Mouse (Mus musculus): Measurements from ENCODE around the gene Nr6a1. TPM values are rescaled to one million over a fixed set of nuclear protein-coding genes. Genes with fewer than 3 reads are reported as not detected.

Nr6a1 gene
- total RNA-seq, 1 experiment from 2014 or later: 9.5 TPM

DNA sequence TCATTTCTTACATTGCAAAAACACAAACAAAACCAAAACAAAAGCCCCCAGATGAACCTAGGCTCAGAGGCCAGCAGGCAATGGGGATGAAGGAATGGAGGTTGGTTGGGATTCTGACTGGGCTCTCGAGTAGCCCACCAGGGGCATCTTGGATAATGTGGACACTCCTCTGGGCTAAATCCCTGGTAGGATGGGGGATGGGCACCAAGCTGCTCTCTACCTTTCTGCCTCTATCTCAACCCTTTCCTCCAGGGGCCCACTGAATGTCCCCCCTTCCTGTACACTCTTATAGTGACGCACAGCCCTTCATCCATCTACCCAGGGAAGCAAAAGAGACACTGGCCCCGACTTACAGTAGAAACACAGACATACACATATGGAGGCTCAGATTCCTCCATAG lies 213.9 kb downstream of the Nr6a1 start:
- no peak for DNase-seq

DNA sequence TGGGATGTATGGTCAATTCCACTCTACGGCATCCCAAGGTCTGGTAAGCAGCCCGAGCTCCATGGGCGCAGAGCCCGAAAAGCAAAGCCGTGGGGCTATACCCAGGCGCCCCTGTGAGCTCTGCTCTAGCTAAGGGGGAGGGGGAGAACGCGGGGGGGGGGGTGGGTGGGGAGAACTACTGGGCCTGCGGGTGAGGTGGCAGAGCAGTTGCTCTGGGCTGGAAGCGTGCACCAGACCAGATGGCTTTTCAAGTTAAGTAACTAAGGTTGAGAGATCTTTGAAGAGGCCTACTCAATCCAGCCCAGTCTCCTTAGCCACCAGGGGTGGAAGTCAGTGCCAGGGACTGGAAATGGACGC lies 214.7 kb downstream of the Nr6a1 start:
- no peak for DNase-seq

DNA sequence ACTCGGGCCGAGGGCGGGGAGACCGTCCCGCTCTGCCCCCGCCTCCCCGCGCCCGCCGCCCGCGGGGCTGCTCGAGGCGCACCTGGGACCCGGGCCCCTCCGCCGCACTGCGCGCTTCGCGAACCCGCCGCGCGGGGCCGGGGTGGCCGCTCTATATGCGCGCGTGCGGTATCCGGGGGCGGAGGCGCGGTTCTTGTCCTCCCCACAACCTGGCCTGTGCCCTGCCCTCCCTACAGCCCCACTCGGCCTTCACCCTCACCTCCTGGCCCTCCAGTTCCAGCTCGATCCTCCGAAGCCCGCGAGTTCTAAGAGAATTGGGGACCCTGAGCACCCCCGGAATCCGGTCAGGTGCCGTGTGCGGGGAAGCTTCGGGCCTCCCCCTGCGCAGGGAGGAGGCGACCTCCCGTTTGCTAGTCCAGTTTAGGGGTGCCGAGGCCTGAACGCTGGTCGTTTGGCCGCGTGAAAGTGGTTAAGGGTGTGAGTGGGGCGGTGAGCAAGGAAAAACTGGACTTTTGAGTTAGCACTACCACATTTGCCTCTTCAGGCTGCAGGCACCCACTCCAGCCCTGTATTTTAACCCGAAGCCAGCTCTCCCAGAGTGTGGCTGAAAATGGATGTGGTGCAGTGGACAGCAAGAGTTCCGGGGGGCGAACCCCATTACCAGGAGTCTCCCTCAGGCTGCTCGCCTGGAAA lies 215.3 kb downstream of the Nr6a1 start:
- no peak for DNase-seq

DNA sequence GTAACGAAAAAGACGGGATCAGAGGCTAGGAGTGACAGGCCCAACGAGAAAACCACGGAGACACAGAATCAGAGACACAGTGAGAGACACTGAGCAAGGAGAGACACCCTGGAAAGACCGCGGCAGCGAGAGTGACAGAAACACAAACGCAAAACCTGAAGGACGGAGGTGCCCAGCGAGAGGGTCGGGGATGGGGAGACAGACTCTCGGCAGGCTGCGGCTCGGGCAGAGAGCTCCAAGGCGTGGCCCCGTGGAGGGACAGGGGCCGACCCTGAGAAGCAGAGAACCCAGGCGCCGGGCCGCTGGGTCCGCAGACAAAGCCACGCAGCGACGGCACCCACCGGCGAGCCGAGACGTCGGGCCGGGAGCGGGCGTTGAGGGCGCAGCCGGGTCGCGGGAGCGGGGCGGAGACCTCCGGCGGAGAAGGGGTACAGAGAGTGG lies 216.0 kb downstream of the Nr6a1 start:
- DNase-seq: no peak

DNA sequence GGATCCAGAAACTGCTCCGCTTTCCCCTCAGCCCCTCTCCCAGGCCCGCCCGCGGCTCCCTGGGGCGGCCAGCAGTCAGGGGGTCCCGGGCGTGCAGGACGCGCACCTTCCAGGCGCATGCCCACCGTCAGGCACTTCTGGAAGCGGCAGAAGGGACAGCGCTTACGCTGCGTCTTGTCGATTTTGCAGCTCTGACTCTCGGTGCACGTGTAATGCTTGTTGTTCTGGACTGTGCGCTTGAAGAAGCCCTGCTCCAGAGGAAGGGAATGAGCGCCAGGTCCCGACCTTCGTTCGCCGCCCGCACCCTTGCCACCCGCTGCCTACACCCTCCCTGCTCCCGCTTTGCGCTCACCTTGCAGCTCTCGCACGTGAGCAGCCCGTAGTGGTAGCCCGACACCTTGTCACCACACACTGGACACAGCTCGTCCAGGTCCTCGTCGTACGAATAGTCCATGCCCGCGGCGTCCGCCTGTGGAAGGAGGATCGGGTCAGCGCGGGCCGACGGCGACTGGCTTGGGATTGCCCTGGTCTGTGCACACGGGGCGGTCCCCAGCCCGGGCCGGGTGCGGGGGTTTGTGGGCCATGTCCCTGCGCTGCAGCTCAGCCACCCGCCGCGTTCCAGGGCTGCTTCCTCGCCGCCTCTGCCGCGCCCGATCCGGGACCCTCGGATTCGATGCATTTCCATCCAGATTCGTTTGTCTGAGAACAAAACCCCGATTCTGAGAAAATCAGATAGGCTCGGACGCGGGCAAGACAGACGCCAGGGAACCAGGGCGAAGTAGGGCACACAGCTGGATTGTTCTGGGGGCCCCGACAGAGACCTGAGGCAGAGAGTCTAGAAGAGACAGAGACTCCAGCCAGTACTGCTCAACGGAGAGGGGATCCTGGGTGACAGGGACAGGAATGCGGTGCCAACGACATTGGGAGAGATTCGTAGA lies 216.9 kb downstream of the Nr6a1 start:
- no peak for DNase-seq

DNA sequence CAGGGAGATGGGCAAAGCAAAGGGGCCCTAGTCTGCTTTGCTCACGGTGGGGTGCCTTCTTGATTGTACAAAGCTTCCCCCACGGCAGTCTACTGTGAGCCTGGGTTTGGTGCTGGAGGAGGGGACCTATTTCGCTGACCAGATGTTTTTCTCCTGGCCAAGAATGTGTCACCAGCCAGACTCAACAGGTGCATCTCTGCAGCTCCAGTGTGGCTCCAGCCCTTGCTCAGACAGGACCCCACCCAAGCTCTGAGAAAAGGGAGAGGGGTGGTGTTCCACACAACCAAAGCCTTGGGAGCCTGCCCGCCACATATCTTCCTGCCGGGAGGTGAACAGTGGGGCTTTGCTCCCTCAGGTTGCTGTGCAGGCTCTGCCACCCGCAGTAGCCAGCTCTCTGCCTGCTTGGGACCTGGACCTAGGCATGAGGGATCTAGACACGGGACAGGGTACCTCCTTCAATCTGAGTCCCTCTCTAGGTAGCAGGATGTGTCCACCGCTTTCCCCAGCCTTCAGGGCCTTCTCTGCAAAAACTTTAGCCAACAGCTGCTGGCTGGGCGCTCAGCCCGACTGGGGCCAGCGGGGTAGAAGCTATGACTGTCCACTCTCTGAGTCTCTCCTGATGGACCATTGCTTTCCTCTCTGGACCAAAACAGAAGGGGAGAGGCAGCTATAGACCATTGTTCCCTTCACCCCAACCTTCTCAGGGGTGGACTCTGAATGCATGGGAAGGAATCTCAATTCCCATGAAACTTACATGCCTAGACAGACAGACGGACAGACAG lies 218.4 kb downstream of the Nr6a1 start:
- no peak for DNase-seq

DNA sequence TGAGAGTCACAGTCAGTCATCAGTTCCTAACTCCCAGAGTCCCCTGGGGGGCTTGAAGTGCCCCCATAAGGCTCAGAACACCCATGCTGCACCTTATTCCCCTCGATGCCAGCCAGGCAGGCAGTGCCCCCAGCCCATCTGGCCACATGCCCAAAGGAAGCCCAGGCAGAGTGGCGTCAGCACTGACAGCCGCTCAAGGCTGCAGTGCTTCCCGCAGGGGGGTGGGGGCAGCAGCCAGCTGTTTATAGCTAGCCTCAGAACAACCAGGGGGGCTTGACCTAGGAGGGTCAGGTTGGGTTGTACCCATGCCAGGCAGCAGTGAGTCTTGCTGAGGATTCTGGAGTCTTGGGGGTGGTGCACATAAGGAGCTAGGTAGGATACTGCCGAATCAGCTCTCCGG lies 220.8 kb downstream of the Nr6a1 start:
- DNase-seq: peak; percentile 73

DNA sequence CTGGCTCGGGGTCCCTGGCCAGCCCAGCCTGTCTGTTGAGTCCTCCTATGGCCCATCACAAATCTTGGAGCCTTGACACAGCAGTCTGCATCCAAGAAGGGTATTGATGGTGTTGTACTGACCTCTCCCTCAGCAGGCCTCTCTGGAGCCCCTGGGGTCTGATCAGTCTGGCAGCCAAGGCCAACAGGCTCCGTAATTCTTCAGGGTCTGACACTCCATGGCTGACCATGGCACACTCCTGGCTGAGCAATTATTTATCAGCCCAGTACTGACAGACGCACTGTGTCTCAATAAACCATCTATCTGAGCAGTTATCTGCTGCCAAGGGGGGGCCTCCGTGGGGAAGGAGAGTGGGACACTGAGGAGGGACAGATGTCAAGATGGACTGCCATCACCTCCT lies 222.5 kb downstream of the Nr6a1 start:
- no peak for DNase-seq

DNA sequence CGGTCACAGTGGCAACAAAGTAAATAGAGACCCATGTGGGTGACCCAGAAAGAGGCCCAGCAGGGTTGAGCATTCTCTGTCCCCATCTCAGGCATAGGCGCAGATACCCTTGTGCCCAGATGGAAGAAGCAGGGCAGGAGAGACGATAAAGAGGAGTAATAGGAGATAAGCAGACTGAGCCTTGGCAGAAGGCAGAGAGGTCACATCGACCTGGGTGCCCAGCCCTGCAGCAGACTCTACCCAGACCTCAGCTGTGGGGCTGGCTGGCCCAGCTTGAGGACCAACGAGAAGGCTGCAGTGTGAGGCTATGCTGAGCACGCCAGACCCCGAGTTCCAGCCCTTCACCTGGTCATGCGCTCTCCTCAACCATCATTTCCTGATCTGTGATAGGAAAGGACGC lies 223.2 kb downstream of the Nr6a1 start:
- no peak for DNase-seq

DNA sequence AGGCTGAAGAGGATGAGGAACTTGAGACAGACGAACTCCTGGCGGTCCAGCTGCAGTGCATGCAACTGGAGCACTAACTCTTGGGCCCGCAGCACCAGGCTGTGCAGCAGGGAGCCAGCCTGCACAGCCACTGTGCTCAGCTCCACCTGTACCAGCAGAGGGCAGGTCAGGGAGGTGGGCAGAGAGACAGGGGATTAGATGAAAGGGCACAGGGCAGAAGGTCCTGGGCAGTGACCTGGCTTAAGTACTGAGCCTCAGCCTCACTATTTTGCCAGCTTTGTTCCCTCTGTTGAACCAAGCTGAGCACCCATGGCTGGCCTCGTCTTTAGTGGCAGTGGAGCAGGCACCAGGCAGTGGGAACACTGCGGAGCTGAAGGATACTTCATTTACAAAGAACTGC lies 227.3 kb downstream of the Nr6a1 start:
- no peak for DNase-seq

DNA sequence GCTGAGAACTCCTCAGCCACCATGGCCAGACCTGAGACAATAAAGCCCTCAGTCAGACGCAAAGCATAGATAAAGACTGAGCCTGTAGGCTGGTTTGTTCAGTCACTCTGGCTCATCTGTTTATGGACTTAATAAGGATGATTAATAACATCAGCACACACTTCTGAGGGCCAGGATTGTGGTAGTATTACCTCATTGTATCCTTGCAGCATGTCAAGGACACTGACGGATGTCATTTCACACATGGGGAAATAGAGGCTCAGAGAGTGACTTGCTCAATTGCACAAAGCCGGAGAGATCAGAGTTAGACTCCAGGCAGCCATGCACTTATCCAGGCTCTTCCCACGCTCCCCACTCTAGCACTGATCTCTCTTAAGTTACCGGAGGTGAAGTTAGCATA lies 228.9 kb downstream of the Nr6a1 start:
- no peak for DNase-seq

DNA sequence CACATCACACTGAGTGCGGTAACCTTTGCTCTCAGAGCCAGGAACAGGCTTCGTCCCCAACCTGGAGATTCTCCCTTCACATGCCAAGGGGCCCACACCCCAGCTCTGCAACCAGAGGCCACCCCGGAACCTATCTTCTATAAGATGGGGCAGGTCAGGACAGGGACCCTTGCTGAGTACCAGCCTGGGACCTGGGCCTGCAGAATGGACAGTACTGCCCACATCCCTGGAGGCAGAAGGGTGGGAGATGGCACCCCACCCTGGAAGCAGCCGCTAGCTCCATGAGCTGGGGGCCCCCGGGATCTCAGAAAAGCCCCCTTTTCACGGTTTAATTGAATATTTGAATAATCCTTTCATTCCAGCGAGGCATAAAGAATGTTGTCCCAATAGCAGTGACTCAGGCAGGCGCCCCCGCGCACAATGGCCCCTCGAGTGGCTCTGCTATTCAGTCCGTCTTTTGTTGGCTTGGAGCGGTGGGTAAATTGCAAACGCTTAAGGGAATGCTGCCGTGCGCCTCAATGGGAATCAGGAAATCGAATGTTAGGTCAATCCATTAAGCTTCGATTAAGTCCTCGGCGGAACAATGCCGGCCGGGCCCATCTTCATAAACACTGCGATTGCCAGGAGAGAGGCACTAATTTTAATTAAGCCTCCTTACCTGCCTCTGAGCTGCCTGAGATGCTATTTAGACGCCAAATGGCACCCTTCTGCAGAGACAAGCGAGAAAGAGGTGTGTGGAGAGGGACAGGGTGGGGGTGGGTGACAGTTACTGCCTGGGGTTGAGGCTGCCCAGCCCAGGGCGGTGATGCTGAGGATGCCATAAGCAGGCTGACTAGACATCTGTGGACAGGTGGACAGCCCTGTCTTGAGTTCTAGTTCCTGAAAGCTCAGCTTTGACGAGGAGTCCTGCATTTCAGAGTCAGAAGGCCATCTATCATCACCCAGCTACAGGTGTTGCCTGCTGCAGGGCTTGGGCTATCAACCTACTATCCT lies 230.1 kb downstream of the Nr6a1 start:
- DNase-seq: no peak

DNA sequence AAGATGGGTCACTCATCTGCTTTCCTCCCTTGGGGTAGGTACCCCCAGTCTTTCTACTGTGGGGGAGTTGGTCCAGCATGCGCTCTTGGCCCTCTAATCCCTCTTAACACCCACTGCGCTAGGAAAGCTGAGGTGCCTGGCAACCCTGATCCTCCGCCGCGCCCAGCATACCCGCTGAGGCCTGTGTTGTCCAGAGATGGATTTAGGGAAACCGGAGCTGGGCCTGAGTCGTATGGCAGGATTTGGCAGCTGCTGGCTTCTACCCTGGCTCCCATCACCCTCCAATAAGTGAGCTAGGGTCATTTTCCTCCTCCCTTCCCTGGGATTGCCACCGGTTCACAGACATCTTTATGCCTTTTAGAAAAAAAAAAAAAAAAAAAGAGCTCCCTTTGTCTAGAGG lies 231.7 kb downstream of the Nr6a1 start:
- no peak for DNase-seq

DNA sequence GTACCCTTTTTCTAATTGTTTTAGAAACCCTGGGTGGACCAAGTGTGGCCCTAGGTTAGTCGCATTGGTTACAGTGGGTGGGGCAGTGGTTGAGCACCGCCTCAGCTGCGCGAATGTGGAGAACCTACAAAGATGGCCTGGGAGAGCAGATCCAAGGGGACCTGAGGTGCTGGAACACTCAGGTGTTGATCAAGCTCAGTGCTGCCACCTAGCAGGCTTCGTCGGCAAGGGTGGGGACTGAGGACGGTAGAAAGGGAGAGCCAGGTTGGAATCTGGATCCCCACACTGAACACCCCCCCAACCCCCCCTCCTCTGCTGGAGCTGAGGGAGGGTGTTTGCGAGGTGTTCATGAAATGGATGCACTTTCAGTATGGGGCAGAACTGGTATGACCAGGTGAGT lies 235.9 kb downstream of the Nr6a1 start:
- peak; percentile 62 for DNase-seq

DNA sequence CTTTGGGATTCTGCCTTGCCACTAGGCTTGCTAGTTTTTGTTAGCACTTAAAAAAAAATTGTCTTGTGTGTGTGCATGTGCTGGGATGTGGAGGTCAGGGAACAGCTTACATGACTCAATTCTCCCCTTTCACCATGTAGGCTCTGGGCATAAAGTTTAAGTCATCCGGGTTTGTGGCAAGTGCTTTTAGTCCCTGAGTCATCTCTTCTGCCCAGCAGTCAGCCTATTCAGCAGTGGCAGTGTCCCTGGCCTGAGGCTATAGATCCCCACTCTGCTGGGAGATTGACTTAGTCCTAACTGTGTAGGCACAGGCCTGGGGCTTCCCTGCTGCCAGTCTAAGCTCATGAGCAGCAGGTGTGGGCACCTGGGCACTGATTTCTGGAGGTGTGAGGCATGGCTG lies 237.6 kb downstream of the Nr6a1 start:
- no peak for DNase-seq

DNA sequence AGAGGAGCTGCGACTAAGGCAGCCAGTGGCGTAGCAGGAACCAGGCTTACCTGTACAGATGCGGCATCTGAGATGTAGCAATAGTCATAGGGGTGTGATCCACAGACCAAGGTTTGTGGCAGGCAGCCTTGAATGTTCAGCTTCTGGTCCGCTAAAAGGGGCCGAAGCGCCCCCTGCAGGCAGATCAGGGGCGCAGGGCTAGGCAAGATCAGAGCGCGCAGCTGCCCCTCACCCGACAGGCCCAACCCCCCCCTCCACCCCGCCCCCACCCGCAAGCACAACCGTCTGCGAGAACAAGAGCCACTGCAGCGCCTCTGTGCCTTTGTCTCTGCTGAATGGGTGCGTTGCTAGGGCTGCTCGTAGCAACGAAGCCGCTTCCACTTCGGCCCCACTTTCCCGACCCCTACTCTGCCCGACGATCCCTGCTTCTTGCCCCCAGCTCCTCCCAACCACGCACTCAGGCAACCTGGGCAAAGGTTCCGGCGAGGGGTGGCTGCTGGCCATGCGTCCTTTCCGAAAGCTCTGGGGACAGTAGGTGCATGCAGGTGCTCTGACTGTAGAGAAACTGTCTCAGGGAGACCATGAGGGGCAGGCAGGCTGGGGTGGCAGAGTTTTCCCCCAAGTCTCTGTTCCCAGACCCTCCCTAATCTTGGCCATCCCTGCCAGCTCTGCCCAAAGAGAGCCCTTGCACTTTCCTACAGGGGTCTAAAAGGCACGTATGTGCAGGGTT lies 238.5 kb downstream of the Nr6a1 start:
- DNase-seq: no peak

DNA sequence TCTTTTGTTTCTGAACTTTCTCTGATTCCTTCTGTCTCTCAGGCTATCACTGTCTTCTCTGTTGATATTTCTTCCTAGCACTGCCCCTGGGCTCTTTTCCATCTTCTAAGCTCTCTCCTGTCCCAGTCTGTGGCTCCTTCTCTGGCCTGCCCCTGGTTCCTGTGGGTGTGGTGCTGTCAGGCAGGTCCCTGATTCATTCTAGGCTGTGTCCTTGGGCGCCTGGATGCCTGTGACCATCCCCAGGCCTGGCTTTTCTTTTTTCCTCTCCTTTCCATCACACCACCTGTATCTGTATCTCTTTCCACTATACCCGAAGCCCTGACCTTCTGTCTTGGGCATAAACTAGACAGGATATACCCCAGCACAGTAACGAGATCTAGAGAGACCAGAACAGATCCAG lies 241.7 kb downstream of the Nr6a1 start:
- no peak for DNase-seq

DNA sequence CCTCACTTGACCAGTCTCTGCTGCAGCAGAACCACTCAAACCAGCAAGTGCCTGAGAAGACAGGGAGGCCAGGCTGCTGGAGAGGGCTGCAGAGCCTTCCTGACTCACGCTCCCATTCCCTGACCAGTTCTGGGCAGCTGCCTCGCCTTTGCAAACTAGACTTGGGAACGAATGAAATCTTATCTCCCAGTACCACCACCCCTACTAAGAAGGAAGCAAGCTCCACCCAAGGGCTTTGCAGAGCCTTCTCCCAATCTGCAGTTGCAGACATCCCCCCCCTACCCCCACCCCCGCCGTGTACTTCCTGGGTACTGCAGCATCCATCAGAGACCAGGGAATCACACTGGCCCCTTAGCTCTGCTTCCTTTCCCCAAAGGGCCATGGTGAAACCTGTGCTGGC lies 244.4 kb downstream of the Nr6a1 start:
- no peak for DNase-seq

DNA sequence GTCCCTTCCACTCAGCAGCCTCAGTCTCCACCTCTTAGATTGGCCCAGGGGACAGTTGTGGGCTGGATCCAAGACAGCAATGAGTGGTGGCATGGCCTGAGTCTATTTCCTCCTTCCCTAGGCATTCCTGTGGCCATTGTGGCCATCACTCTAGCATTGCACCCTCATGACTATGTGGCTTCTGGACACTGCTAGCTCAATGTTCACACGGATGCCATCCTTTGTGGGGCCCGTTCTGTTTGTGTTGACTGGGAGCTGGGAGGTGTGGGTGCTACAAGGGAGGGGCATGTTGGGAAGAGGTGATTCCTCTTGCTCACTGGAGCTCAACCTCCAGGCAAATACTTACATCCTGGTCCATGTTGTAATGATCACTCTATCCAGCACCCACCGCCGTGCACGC lies 245.3 kb downstream of the Nr6a1 start:
- peak; percentile 0 for DNase-seq

DNA sequence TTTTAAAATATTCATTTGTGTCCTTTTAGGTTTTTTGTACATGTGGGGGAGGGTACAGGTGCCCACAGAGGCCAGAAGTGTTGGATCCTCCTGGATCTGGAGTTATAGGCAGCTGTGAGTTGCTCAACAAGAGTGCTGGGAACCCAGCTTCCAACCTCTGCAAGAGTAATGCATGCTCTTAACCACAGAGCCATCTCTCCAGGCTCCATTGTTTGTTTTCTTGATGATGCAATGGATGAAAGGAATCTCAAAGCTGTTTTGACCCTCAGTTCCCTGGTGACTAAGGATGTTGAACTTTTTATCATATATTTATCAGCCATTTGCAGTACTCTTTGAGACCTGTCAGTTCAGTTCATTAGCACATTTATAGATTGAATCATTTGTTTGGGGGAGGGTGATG lies 248.5 kb downstream of the Nr6a1 start:
- no peak for DNase-seq

DNA sequence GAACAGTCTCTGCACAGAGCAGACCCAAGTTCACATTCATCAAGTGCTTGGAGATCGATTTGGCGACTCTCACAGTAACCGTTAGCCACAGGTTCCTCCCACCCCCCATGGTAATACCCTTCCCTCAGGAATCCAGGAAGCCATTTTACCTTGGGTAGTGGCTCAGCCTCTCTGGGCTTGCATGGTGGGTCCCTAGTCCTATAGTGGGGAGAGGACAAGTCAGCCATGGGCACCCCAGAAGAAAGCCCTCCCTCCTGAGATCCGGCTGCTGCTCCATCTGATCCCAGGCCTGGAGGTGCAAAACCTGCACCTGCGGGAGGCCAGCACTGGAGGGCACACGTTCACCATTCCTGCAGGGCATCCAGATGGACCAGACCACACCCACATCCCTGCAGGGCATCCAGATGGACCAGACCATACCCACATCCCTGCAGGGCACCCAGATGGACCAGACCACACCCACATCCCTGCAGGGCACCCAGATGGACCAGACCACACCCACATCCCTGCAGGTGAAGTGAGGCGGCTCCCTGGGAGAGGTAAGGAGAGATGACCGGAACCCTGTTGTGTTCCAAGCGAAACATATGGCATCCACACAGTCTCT lies 252.0 kb downstream of the Nr6a1 start:
- DNase-seq: no peak
